Mouse (Mus musculus): ENCODE results near the gene Umodl1. TPM values are rescaled to one million over a fixed set of nuclear protein-coding genes. Genes with fewer than 3 reads are reported as not detected.

Umodl1 gene
- total RNA-seq, 2 experiments from 2014 or later: not detected

DNA sequence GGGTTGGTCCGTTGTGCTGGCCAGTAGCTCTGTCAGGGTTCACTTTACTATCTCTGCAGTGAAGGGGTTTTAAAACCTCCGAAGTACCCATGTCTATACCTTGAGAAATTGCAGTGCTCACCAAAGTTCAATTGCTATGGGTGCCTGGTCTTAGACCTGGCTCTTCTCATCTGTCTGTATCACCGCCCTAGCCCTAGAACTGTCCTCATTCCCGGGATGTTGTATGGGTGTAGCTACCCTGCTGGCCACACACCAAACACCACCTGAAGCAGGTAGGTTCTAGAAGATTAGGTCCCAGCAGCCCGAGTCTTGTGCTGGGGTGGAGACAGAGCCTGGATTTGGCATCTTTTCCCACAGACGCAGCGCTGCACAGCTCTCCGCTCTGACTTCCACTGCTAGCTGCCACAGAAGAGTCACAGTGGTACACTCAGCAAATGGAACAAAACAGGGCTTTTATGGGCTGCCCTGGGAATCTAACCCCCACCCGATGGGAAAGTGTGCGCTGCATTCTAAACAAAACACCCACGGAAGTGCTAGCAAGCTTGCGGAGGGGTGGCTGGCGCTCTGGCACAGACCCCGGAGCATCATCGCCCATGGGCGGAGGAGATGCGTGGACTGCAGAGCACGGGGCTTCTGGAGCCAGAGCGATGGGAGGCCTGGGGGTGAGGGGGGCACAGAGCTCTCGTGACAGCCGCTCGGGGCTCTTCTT is 81.9 kb downstream of the Umodl1 start:
- no peak for ATAC-seq (ENCODE audit: poor library complexity, severe bottlenecking)

DNA sequence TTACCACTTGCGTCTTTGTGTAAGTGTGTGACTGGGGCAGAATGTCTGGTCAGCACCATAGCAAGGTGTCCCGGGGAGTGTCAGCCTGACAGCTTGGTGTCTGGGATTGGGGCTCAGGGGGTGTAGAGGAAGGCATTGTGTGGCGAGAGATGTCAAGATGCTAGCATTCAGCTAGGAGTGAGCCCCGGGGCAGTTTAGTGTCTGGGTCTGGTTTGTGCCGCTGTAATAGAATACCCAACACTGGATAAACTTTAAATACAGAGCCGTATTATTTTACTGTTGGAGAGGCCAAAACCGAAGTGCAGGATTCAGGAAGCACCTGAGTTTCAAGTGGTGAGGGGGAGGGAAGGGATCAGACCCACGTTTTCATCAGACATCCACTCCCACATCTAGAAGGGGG is 82.9 kb downstream of the Umodl1 start:
- ATAC-seq (ENCODE audit: poor library complexity, severe bottlenecking): no peak

DNA sequence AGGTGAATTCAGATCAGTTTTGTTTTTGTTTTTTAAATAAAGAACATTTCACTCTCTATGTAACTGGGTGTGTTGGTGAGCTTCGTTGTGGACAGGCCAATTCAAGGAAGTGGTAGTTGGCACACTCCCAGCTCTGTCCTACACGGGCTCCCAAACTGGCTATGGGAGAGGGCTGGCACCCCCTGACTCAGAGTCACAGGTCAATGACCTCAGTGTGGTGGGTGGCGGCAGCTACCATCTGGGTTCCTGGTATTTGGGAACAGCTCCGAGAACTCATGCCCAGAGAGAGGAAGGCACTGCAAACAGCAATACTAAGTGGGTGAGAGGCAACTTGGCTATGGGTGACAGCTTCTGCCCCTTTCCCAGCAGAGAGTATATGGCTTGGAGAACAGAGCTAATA is 83.9 kb downstream of the Umodl1 start:
- ATAC-seq (ENCODE audit: poor library complexity, severe bottlenecking): peak; percentile 61

DNA sequence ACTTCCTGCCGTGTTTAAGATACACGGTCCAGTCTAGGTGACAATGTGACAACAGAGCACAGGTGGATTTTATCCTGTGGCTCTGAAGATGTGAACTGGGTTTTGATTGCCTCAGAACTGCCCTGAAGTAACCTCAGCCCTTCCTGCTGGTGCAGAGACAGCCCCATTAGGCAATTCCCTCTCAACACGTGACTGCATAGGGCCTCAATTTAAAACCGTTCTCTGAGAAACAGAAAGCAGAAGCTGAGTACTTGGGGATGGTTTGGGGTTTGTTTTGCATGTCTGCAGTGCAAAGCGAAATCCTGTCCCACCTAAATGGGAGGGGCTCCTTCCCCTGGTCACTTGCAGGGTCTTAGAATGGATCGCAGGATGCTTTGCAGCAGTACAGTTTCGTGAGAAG is 85.2 kb downstream of the Umodl1 start:
- peak; percentile 92 for ATAC-seq (ENCODE audit: poor library complexity, severe bottlenecking)

DNA sequence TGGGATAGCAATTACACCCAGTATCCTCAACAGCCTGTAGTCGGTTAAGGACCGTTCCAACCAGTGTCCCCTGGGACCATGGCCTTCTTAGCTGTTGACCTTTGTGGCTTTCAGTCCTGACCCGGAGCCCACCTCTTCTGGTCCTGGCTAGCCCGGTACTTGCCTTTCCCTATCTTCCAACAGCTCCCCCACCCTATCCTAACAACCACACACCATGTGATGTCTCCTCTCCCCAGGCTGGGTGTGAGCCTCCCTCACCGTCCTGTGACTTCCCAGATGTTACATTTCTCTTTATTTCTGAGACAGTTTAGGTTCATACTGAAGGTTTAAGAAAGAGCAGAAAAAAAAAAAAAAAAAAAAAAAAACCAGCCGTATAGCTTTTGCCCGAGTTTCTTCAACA is 86.0 kb downstream of the Umodl1 start:
- no peak for ATAC-seq (ENCODE audit: poor library complexity, severe bottlenecking)

DNA sequence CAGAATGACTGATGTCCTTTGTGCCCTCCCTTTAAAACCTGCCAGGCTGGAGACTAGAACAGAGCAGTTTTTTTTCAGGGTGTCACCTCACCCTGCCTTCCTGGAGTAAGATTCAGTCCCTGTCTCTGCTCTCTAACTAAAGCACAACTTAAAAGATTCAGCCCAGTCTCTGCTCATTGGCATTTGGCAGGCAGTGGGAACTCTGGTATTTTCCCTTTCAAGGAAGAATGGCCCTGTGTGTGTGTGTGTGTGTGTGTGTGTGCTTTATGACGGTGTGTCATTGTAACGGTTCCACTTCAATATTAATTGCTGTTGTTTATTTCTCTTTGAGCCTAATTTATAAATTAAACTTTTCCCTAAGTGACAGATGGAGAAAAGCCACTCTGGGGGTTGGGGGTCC is 88.3 kb downstream of the Umodl1 start:
- no peak for ATAC-seq (ENCODE audit: poor library complexity, severe bottlenecking)

DNA sequence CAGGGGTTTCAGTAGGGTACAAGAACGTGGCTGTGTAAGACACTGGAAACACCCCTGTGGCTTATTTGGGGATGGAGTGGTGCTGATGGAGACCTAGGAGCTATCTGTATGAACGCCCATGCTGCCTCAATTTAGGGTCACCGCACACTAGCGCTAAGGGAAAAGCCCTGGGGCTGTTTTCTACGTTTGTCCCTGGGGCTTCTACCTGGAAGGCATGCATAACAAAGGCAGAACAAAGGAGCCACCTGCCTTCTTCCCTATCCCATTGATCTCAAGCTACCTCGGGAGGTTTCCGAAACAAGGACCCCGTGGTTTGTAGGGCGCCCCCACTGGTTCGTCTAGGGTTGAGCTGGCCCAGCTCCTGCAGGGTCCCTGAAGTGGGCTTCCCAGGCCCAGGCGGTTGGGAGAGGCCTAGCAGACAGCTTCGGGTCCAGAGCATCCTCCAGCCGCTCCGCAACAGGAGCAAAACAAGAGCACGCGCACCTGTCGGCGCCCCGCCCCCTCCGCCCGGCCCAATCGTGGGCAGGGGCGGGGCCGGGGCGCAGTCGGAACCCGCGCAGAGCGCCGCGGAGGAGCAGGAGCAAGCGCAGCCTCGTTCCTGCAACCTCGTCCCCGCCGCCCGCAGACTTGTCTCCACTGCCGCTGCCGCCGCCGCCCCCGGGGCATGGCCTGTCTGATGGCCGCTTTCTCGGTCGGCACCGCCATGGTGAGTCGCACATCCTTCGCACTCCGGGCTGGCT is 102.9 kb downstream of the Umodl1 start, which contains the start of gene Abcg1:
Abcg1 (plus strand) TSS at position 525 of the 740 bp plus-strand sequence.
- ATAC-seq (ENCODE audit: poor library complexity, severe bottlenecking): peak; percentile 66

DNA sequence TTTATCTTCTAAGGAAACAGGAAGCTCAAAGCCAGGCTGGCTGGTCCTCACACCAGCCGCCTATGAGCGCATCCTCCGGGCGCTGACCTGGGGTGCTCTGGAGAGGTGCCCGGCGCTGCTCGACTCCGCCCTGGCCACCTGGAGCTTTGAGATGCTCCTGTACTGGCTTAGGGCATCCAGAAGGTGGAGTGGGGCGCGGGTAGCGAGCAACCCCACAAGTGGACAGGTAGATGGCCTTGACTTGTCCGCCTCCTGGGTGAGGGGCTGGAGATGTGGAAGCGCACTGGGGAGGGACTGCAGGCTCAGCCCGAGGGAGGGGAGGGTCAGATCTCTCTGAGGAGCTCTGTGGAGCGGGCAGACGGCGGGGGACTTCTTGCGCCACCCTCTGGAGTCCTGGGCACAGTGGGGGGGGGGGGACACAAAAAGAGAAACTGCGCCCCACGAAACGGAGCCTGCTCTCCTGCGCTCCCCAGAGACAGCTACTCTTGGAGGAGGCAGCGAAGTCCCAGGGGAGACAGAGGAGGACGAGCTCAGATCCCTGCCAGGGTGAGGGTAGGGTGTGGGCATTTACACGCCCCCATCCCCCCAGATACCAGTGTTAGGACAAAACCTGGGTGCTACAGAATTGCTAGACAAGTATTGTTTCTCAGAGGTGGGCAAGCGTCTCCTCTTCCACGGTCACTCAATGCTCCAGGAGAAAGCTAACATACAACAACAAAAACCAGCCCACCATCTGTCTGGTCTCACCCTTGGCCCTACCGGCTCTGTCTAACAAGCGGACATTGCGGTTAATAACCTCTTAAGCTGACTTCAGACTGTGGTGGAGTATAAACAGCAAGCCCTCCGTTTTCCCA is 103.7 kb downstream of the Umodl1 start:
- peak; percentile 65 for ATAC-seq (ENCODE audit: poor library complexity, severe bottlenecking)

DNA sequence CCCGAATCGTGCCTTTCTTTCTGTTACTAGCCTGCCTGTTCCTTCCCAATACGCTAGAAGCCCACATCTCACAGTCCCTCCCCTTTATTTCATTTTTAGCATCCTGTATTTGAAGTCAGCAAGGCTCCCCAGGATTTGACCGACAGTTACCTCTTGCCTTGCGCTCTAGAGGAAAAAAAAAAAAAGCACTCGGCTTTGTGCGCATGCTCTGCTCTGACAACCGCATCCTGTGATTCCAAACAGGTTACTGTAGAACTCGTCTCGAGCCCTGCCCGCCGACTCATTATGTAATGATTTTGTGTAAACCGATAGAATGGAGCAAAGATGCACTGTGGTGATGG is 104.3 kb downstream of the Umodl1 start:
- peak; percentile 52 for ATAC-seq (ENCODE audit: poor library complexity, severe bottlenecking)

DNA sequence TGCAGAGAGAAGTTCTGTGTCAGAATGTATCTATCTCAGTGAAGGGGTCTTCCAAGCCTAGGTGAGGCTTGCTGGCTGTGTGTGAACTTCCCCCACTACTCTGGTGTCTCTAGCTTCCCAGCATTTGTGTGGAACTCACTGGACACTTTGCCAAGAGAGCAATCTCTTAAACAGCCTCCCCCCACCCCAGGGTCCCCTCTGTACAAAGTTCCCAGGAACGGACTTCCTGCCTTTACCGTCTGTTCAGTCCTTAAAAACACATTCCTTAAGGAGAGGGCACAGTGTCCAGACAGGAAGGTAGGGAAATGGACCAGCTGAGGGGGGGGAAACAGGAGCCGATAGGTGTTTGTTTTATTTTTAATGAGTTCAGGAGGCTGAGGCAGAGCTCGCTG is 105.8 kb downstream of the Umodl1 start:
- ATAC-seq (ENCODE audit: poor library complexity, severe bottlenecking): no peak

Other genes starting within 250 kb of the Umodl1 start
- 0.07 TPM in 1 of 2 replicates, not detected in the other for gene Glp1r, start 52.8 kb upstream of the Umodl1 start, total RNA-seq (2015)
- not detected in 2 replicates for gene Glp1r, start 52.8 kb upstream of the Umodl1 start, total RNA-seq (2017)
- 13.2 and 20.1 TPM in 2 replicates for gene Abcg1, start 103.0 kb downstream of the Umodl1 start, total RNA-seq (2015)
- 19.2 and 23.7 TPM in 2 replicates for gene Abcg1, start 103.0 kb downstream of the Umodl1 start, total RNA-seq (2017)
- not detected in 2 replicates for gene Tff3, start 175.0 kb downstream of the Umodl1 start, total RNA-seq (2015)
- gene Tff3, start 175.0 kb downstream of the Umodl1 start, total RNA-seq (2017): not detected in 2 replicates
- gene Tff2, start 189.6 kb downstream of the Umodl1 start, total RNA-seq (2015): not detected in 2 replicates
- gene Tff2, start 189.6 kb downstream of the Umodl1 start, total RNA-seq (2017): not detected in 2 replicates
- not detected in 2 replicates for gene Tff1, start 210.6 kb downstream of the Umodl1 start, total RNA-seq (2015)
- not detected in 2 replicates for gene Tff1, start 210.6 kb downstream of the Umodl1 start, total RNA-seq (2017)
- 0.23 and 0.56 TPM in 2 replicates for gene Tmprss3, start 244.3 kb downstream of the Umodl1 start, total RNA-seq (2015)
- gene Tmprss3, start 244.3 kb downstream of the Umodl1 start, total RNA-seq (2017): 0.16 and 0.26 TPM in 2 replicates